Mouse (Mus musculus): Measurements from ENCODE around the gene Supt16.

- TF ChIP-seq EP300 (IDR thresholded peaks at IDR 0.05; ENCODE audit: low read depth) (no peak), CTCF (IDR thresholded peaks at IDR 0.05; ENCODE audit: low read depth) (no peak)
Observed at GRCm38 (mm10) chr14:52196230-52197155, 723 bp downstream of the Supt16 start.
